In genomic region chr19:53325578-53326295, GRCm38 (mm10) we compare ENCODE assay signal across 8 mouse cellular contexts. TPM values are rescaled to one million over a fixed set of nuclear protein-coding genes. Genes with fewer than 3 reads are reported as not detected.
DNase-seq lines count a peak whose midpoint lies in the region; ATAC-seq lines count a peak whose summit lies in the region.

No protein-coding gene starts in this region.

- peak overlapping the region; percentile 30 for H3K4me3 ChIP-seq in intestine, embryonic 14.5 days (ENCODE audit: low read depth, low read length)
- H3K4me3 ChIP-seq in limb, embryonic 10.5 days, result peak overlapping the region; percentile 41
- H3K4me3 ChIP-seq in midbrain, embryonic 12.5 days, result peak overlapping the region; percentile 29

- peak overlapping the region; percentile 57 for H3K4me2 ChIP-seq in intestine, embryonic 14.5 days (ENCODE audit: low read length)
- peak overlapping the region; percentile 51 for H3K4me2 ChIP-seq in midbrain, embryonic 12.5 days (replicated peaks)

- intact Hi-C loops in gastrocnemius, postnatal 14 days (cut with DNase I; ENCODE audit: low total_unique reads), result loop anchor here (10.0 kb wide), 1 partner anchor 181 kb away; the partner anchor contains the start of gene Add3

- no peaks in the 10 kb centered on the region for H3K36me3 ChIP-seq in intestine, embryonic 14.5 days (ENCODE audit: control insufficient read depth, insufficient read depth, low read length)
- H3K36me3 ChIP-seq in limb, embryonic 10.5 days, result no peaks in the 10 kb centered on the region
- no peaks in the 10 kb centered on the region for H3K36me3 ChIP-seq in midbrain, embryonic 12.5 days
- H3K36me3 ChIP-seq in splenic B cell, adult 2 months (ENCODE audit: control insufficient read depth, insufficient read depth, low read length, poor library complexity, severe bottlenecking), result no peaks in the 10 kb centered on the region; the same call in 1 of the 2 replicates

- peak overlapping the region; percentile 44 for H3K9ac ChIP-seq in intestine, embryonic 14.5 days (ENCODE audit: low read length)
- H3K9ac ChIP-seq in midbrain, embryonic 12.5 days (replicated peaks), result peak overlapping the region; percentile 45

- peak overlapping the region; percentile 45; the same call in 1 of the 2 replicates for H3K27ac ChIP-seq in intestine, embryonic 14.5 days (ENCODE audit: low read depth)
- peak overlapping the region; percentile 36; the same call in 1 of the 2 replicates for H3K27ac ChIP-seq in limb, embryonic 10.5 days
- peak overlapping the region; percentile 52; the same call in 1 of the 2 replicates for H3K27ac ChIP-seq in midbrain, embryonic 12.5 days (replicated peaks)

- peaks cover 27% of the 10 kb centered on the region for H3K4me1 ChIP-seq in intestine, embryonic 14.5 days (replicated peaks; ENCODE audit: control insufficient read depth, insufficient read depth, low read length)
- peaks cover 46% of the 10 kb centered on the region for H3K4me1 ChIP-seq in limb, embryonic 10.5 days
- peaks cover 35% of the 10 kb centered on the region for H3K4me1 ChIP-seq in midbrain, embryonic 12.5 days

- 14% methylated on average over 27 of the region's 27 CpGs for WGBS in intestine, embryonic 14.5 days
- 15% methylated on average over 27 of the region's 27 CpGs for WGBS in limb, embryonic 10.5 days
- WGBS in midbrain, embryonic 12.5 days, result 11% methylated on average over 27 of the region's 27 CpGs

- peak; percentile 87 for DNase-seq in 3T3-L1 (ENCODE audit: low read depth, low spot score)
- peak; percentile 61 for DNase-seq in adipocyte (ENCODE audit: low spot score)
- DNase-seq in embryo, embryonic 10.5 days (ENCODE audit: low spot score), result peak; percentile 70
- DNase-seq in gastrocnemius, postnatal 14 days, result peak; percentile 57
- DNase-seq in intestine, embryonic 14.5 days (ENCODE audit: low spot score), result peak; percentile 74
- DNase-seq in limb, embryonic 10.5 days (ENCODE audit: low spot score), result peak; percentile 53
- DNase-seq in splenic B cell, adult 2 months (ENCODE audit: low read depth, low spot score), result peak; percentile 35

- H3K27me3 ChIP-seq in intestine, embryonic 14.5 days (replicated peaks; ENCODE audit: control insufficient read depth, insufficient read depth, low read length), result no peaks in the 10 kb centered on the region
- H3K27me3 ChIP-seq in limb, embryonic 10.5 days (ENCODE audit: low read depth, poor library complexity, severe bottlenecking), result no peaks in the 10 kb centered on the region
- H3K27me3 ChIP-seq in midbrain, embryonic 12.5 days, result no peaks in the 10 kb centered on the region
- H3K27me3 ChIP-seq in splenic B cell, adult 2 months (ENCODE audit: control insufficient read depth, insufficient read depth, low read length, poor library complexity, severe bottlenecking), result no peaks in the 10 kb centered on the region

- H3K9me3 ChIP-seq in intestine, embryonic 14.5 days (ENCODE audit: control insufficient read depth, low read length), result no peaks in the 10 kb centered on the region
- H3K9me3 ChIP-seq in limb, embryonic 10.5 days (replicated peaks), result no peaks in the 10 kb centered on the region
- no peaks in the 10 kb centered on the region for H3K9me3 ChIP-seq in midbrain, embryonic 12.5 days

- ATAC-seq in intestine, embryonic 14.5 days (replicated peaks; ENCODE audit: low FRiP score, low TSS enrichment, low read depth), result no peak
- peak; percentile 35; the same call in 1 of the 2 replicates for ATAC-seq in midbrain, embryonic 12.5 days (ENCODE audit: low FRiP score, low read depth)

RNA-seq across cellular contexts. Expression of gene Mxi1, which starts 15.4 kb away (rescaled TPM):
- 10 to 100 TPM; 30.5 to 31.5 TPM for total RNA-seq in gastrocnemius, postnatal 14 days (2021)
- 30.4 and 37.5 TPM in 2 replicates for polyA plus RNA-seq in intestine, embryonic 14.5 days (2014; fragmentation: Nextera tagmentation; extraction: Ambion mirVana)
- polyA plus RNA-seq in limb, embryonic 10.5 days (2016; fragmentation: Nextera tagmentation; extraction: Ambion mirVana), result 28.6 and 32.4 TPM in 2 replicates
- 71.3 and 77.8 TPM in 2 replicates for polyA plus RNA-seq in midbrain, embryonic 12.5 days (2016; fragmentation: Nextera tagmentation; extraction: Ambion mirVana)

RNA-seq across cellular contexts. Expression of gene Gm10197, which starts 45.8 kb away (rescaled TPM):
- total RNA-seq in gastrocnemius, postnatal 14 days (2021), result not detected
- polyA plus RNA-seq in intestine, embryonic 14.5 days (2014; fragmentation: Nextera tagmentation; extraction: Ambion mirVana), result 2.2 TPM in 1 of 2 replicates, not detected in the other
- polyA plus RNA-seq in limb, embryonic 10.5 days (2016; fragmentation: Nextera tagmentation; extraction: Ambion mirVana), result 6.6 TPM in 1 of 2 replicates, not detected in the other
- not detected in 2 replicates for polyA plus RNA-seq in midbrain, embryonic 12.5 days (2016; fragmentation: Nextera tagmentation; extraction: Ambion mirVana)

Comparison
In these comparisons a context has a peak if more than half of its experiments do, and no peak if none do; other contexts are left out.
1. DNase-seq: peak in every context shown above with its lines; median percentile 87 in 3T3-L1; 74 in intestine, embryonic 14.5 days; 70 in embryo, embryonic 10.5 days; 61 in adipocyte; 57 in gastrocnemius, postnatal 14 days; 53 in limb, embryonic 10.5 days; 35 in splenic B cell, adult 2 months.